Comparison of ENCODE assay signal across 9 mouse cellular contexts in genomic region chr14:18167041-18167440, GRCm38 (mm10).
DNase-seq lines count a peak whose midpoint lies in the region; ATAC-seq and TF ChIP-seq lines count a peak whose summit lies in the region.
"Had no signal": no experiment of that assay in that cellular context is flagged by ENCODE, and none has a peak within 500 bp of the region (broad histone marks: within the 10 kb centered on the region; RNA-seq: fewer than 3 reads in every experiment).

No protein-coding gene starts in this region.

- no peaks in the 10 kb centered on the region for H3K27me3 ChIP-seq in hindbrain, embryonic 10.5 days (ENCODE audit: insufficient read depth, poor library complexity, severe bottlenecking)
- H3K27me3 ChIP-seq in hindbrain, embryonic 12.5 days: no peaks in the 10 kb centered on the region
- H3K27me3 ChIP-seq in intestine, embryonic 16.5 days (replicated peaks; ENCODE audit: control insufficient read depth, insufficient read depth, low read length): no peaks in the 10 kb centered on the region
- H3K27me3 ChIP-seq: embryonic facial prominence, embryonic 13.5 days had no signal

- in situ Hi-C loops in ES-E14 (cut with MboI; ENCODE audit: low sequenced_read_pairs in 2 of 2, unreplicated experiment in 2 of 2): loop anchor here (25.0 kb wide), 2 partner anchors 105 to 755 kb away; no protein-coding TSS in a partner anchor

- peak; percentile 15 for DNase-seq in hindbrain, embryonic 10.5 days (ENCODE audit: low spot score)
- DNase-seq in 416B (ENCODE audit: low read depth): peak; percentile 59
- peak; percentile 45 for DNase-seq in ES-E14 (ENCODE audit: low read depth, low spot score)
- DNase-seq in embryo, embryonic 10 days (ENCODE audit: low spot score): peak; percentile 39
- peak; percentile 38 for DNase-seq in layer of hippocampus, adult 9-10 months (ENCODE audit: low spot score)
- peak; percentile 14 for DNase-seq in spleen, adult 12 weeks (ENCODE audit: low spot score)

- H3K9ac ChIP-seq in hindbrain, embryonic 12.5 days: no peak overlapping the region
- H3K9ac ChIP-seq in ES-E14 (ENCODE audit: insufficient read depth, low read depth, low read length, poor library complexity, severe bottlenecking): no peak overlapping the region
- no peak overlapping the region for H3K9ac ChIP-seq in intestine, embryonic 16.5 days (ENCODE audit: low read depth, low read length)
- H3K9ac ChIP-seq: embryonic facial prominence, embryonic 13.5 days had no signal

- no peaks in the 10 kb centered on the region for H3K36me3 ChIP-seq in hindbrain, embryonic 10.5 days
- H3K36me3 ChIP-seq in hindbrain, embryonic 12.5 days: no peaks in the 10 kb centered on the region
- no peaks in the 10 kb centered on the region for H3K36me3 ChIP-seq in ES-E14 (ENCODE audit: control insufficient read depth, insufficient read depth, low read length, poor library complexity, severe bottlenecking)
- H3K36me3 ChIP-seq in intestine, embryonic 16.5 days (ENCODE audit: control insufficient read depth, insufficient read depth, low read length): no peaks in the 10 kb centered on the region
- H3K36me3 ChIP-seq: embryonic facial prominence, embryonic 13.5 days had no signal

- H3K4me3 ChIP-seq in hindbrain, embryonic 10.5 days: no peak overlapping the region
- no peak overlapping the region for H3K4me3 ChIP-seq in hindbrain, embryonic 12.5 days
- H3K4me3 ChIP-seq in ES-E14 (ENCODE audit: insufficient read depth in 1 of 2, low read depth in 1 of 2, low read length in 2 of 2, poor library complexity in 1 of 2, severe bottlenecking in 1 of 2): no peak overlapping the region
- no peak overlapping the region for H3K4me3 ChIP-seq in intestine, embryonic 16.5 days (ENCODE audit: low read length)
- H3K4me3 ChIP-seq: embryonic facial prominence, embryonic 13.5 days had no signal

- ATAC-seq in hindbrain, embryonic 12.5 days (ENCODE audit: low FRiP score): no peak
- no peak for ATAC-seq in intestine, embryonic 16.5 days

- no peak overlapping the region for H3K4me2 ChIP-seq in hindbrain, embryonic 12.5 days (replicated peaks)
- no peak overlapping the region for H3K4me2 ChIP-seq in intestine, embryonic 16.5 days (ENCODE audit: low read depth, low read length)
- H3K4me2 ChIP-seq: embryonic facial prominence, embryonic 13.5 days had no signal

- H3K27ac ChIP-seq in hindbrain, embryonic 10.5 days: no peak overlapping the region
- no peak overlapping the region for H3K27ac ChIP-seq in hindbrain, embryonic 12.5 days
- no peak overlapping the region for H3K27ac ChIP-seq in ES-E14 (ENCODE audit: insufficient read depth, low read depth, low read length, poor library complexity, severe bottlenecking)
- H3K27ac ChIP-seq in intestine, embryonic 16.5 days (ENCODE audit: low read length): no peak overlapping the region
- H3K27ac ChIP-seq: embryonic facial prominence, embryonic 13.5 days had no signal

- H3K4me1 ChIP-seq in hindbrain, embryonic 10.5 days (replicated peaks): no peaks in the 10 kb centered on the region
- no peaks in the 10 kb centered on the region for H3K4me1 ChIP-seq in hindbrain, embryonic 12.5 days
- H3K4me1 ChIP-seq in ES-E14 (ENCODE audit: control insufficient read depth in 2 of 2, insufficient read depth in 2 of 2, low read length in 2 of 2, poor library complexity in 1 of 2): no peaks in the 10 kb centered on the region
- no peaks in the 10 kb centered on the region for H3K4me1 ChIP-seq in intestine, embryonic 16.5 days (ENCODE audit: control insufficient read depth, insufficient read depth, low read length)
- H3K4me1 ChIP-seq: embryonic facial prominence, embryonic 13.5 days had no signal

- H3K9me3 ChIP-seq in hindbrain, embryonic 10.5 days: no peaks in the 10 kb centered on the region
- no peaks in the 10 kb centered on the region for H3K9me3 ChIP-seq in hindbrain, embryonic 12.5 days (replicated peaks)
- H3K9me3 ChIP-seq in ES-E14 (ENCODE audit: control insufficient read depth, insufficient read depth, low read depth, low read length): no peaks in the 10 kb centered on the region
- H3K9me3 ChIP-seq in intestine, embryonic 16.5 days (ENCODE audit: control insufficient read depth, low read length): no peaks in the 10 kb centered on the region
- H3K9me3 ChIP-seq: embryonic facial prominence, embryonic 13.5 days had no signal

TF ChIP-seq in ES-E14, 5 proteins besides CTCF, POLR2A, EP300 and RAD21:
- TF ChIP-seq CHD2 (IDR thresholded peaks at IDR 0.05; ENCODE audit: low read depth, low read length): no peak
- TF ChIP-seq MAFK (IDR thresholded peaks at IDR 0.05; ENCODE audit: insufficient read depth, low read depth, low read length): no peak
- TF ChIP-seq HCFC1 (IDR thresholded peaks at IDR 0.05; ENCODE audit: borderline replicate concordance, insufficient read depth, low read length): no peak
- no peak for TF ChIP-seq ZNF384 (IDR thresholded peaks at IDR 0.05; ENCODE audit: low read depth, low read length)
- TF ChIP-seq ZC3H11A (IDR thresholded peaks at IDR 0.05; ENCODE audit: borderline replicate concordance, low read depth, low read length): peak; percentile 81; the same call in 1 of the 2 replicates
TF ChIP-seq in ES-E14: peak in this region for 1.
